Mouse (Mus musculus): Measurements from ENCODE around the gene Hepacam. TPM values are rescaled to one million over a fixed set of nuclear protein-coding genes. Genes with fewer than 3 reads are reported as not detected.

The Hepacam gene
- polyA plus RNA-seq, 1 experiment from 2014 or later: 0.05 TPM

DNA sequence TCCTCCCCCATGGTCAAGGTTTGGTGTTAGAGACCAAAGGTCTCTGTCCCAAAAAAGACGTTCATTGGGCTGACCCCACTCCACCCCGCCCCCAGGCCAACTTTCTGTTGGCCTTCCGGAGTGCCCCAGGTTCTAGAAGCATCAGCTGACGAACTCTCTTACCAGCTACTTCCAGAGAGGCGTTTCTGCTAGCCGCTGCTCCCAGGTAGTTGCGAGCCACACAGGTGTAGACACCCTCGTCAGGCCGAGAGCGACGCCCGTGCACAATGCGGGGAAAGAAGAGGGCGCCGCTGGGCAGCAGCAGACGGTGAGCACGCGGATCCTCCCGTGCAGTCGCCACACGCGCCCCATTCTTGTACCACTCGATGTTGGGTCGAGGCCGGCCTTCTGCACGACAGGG is 62.2 kb downstream of the Hepacam start:
- Histone ChIP-seq H3K27me3 (ENCODE audit: low read depth, poor library complexity, severe bottlenecking) (peaks cover 85% of the 10 kb centered on the region), H3K36me3 (no peaks in the 10 kb centered on the region), H3K9me3 (replicated peaks) (no peaks in the 10 kb centered on the region), H3K4me3 (no peak overlapping the region), H3K4me1 (peaks cover 36% of the 10 kb centered on the region), H3K27ac (replicated peaks) (no peak overlapping the region)
- DNase-seq (ENCODE audit: low spot score): no peak
- 30% methylated on average over 26 of the region's 26 CpGs for WGBS

DNA sequence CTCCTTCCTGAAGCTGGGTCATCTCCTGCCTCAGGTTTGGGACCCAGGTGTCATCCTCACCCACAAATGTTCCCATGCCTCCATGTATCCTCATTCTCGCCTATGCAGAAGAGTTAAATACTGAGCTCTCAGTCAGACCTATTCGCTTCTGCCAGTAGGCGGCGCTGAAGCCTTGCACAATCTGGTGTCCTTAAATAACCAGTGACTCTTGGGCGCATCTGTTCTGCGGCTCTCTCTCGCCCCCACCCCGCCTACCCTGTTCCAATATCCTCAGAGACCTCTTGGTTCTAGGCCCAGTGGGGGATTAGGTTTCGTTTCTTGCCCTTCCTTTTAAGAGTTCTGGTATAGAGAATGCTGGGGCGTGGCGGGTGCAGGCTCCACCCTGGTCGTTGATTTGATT is 63.4 kb downstream of the Hepacam start:
- 1% methylated on average over 12 of the region's 12 CpGs for WGBS

DNA sequence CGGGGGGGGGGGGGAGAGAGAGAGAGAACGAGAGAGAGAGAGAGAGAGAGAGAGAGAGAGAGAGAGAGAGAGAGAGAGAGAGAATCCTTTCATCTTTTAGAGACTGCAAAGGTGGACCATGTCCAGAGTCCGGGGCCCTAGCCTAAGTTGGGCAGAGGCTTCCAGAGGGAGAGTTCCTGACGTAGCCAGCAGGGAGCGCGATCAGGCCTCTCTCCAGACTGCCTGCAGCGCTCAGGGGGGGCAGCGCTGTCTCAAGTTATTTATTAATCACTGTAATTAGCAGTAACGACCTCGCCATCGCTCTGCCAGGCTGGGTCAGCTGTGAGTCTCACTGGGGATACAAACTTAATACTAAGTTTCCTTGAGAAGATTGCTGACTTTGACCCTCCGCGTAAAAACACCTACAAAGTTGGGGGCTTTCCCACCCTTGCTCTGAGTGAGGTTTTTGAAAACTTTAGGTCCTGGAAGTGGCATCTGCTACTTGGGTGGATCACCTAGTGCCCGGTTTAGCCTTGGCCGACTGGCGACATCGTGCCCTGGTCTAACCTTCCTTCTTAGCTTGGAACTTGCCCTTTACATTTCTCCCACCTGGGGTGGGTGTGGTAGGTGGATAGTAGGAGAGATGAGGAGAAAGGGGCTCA is 65.0 kb downstream of the Hepacam start:
- under 1% methylated on average over 16 of the region's 17 CpGs for WGBS
- DNase-seq (ENCODE audit: low spot score): peak; percentile 46
- peak overlapping the region; percentile 47; the same call in 1 of the 2 replicates for H3K4me3 ChIP-seq
- H3K4me1 ChIP-seq: peaks cover 52% of the 10 kb centered on the region
- peaks cover 100% of the 10 kb centered on the region for H3K27me3 ChIP-seq (ENCODE audit: low read depth, poor library complexity, severe bottlenecking)
- H3K27ac ChIP-seq (replicated peaks): no peak overlapping the region
- H3K9me3 ChIP-seq (replicated peaks): no peaks in the 10 kb centered on the region
- no peaks in the 10 kb centered on the region for H3K36me3 ChIP-seq

More for the DNA sequence above, 63.4 kb downstream of the Hepacam start:
- peak; percentile 87 for DNase-seq (ENCODE audit: low spot score)
- H3K9me3 ChIP-seq (replicated peaks): no peaks in the 10 kb centered on the region
- peaks cover 48% of the 10 kb centered on the region for H3K4me1 ChIP-seq
- H3K27me3 ChIP-seq (ENCODE audit: low read depth, poor library complexity, severe bottlenecking): peaks cover 95% of the 10 kb centered on the region
- H3K4me3 ChIP-seq: peak overlapping the region; percentile 23; the same call in 1 of the 2 replicates
- no peaks in the 10 kb centered on the region for H3K36me3 ChIP-seq
- H3K27ac ChIP-seq (replicated peaks): no peak overlapping the region

DNA sequence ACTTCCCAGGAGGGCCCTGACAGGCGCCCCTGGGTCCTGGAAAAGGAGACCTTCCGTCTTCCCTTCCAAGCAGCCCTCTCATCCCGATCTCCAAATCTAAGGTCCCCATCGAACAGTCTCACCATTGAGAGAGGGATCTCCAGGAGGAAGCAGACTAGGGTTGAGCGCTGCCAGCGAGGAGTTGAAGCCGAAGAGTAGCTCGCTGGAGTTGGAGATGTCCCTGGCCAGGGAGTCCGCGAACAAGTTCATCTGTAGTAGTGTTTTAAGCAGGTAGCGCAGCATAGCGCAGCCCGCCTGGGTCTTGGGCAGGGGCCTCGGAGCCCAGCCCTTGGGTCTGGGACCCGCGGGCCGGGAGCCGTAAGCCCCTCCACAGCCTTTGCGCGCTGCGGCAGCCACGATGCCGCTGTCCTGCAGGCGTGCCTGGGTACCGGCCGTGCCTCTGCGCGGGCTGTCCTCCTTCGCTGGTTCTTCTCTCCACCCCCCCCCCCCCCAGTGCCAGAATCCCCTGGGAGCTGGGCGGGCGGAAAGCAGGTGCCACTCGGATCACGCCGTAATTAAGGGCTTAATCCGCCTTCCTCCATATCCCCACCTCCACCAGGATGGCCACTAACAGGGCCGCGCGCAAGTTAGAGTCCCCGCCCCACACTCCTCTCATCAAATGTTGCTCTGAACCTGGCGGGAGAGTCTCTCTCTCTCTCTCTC is 65.7 kb downstream of the Hepacam start, which contains the start of gene Robo3:
Gene Robo3 (minus strand): TSS at position 527 of the 702 bp plus-strand sequence.
- peak; percentile 46 for DNase-seq (ENCODE audit: low spot score)

DNA sequence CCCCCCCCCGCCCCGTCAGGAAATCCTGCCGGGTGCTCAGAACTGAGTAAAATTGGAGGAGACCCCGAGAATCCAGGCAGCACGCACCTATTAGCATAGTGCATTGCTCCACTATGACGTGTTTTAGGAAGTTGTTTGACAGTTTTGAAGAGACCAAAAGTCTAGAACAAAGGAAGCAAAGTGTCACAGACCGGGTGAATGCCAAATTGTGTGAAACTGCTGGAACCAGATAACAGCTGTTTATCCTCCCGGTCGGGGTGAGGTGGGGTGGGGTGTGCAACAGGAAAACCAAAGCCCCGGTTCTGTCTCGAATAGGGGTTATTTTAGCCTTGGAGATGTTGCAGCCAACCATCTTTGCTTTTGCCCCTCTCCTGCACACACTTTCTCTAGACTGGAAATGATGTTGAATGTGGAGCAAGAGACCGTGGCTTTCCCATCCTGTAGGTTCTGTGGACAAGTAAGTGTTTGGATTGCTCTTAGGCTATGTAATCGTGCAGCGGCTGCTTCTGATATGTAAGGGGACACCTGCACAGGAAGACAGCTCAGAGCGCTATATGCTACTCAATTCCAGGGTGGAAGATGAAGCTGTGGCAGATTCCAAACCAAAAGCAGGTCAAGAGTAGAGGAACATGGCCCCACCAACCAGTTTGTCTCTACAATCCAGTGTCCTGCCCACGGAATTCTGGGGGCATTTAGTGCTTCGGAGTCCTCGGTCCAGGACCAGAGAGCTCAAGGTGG is 66.8 kb downstream of the Hepacam start:
- DNase-seq (ENCODE audit: low spot score): peak; percentile 23
- no peaks in the 10 kb centered on the region for H3K9me3 ChIP-seq (replicated peaks)
- 3% methylated on average over 18 of the region's 18 CpGs for WGBS
- peaks cover 100% of the 10 kb centered on the region for H3K27me3 ChIP-seq (ENCODE audit: low read depth, poor library complexity, severe bottlenecking)
- H3K4me3 ChIP-seq: peak overlapping the region; percentile 47; the same call in 1 of the 2 replicates
- no peak overlapping the region for H3K27ac ChIP-seq (replicated peaks)
- H3K4me1 ChIP-seq: peaks cover 52% of the 10 kb centered on the region
- no peaks in the 10 kb centered on the region for H3K36me3 ChIP-seq

More for the DNA sequence above, 65.7 kb downstream of the Hepacam start, which contains the start of gene Robo3:
- H3K9me3 ChIP-seq (replicated peaks): no peaks in the 10 kb centered on the region
- H3K4me1 ChIP-seq: peaks cover 52% of the 10 kb centered on the region
- no peaks in the 10 kb centered on the region for H3K36me3 ChIP-seq
- H3K4me3 ChIP-seq: peak within 1 kb of the TSS; percentile 47
- H3K27me3 ChIP-seq (ENCODE audit: low read depth, poor library complexity, severe bottlenecking): peaks cover 100% of the 10 kb centered on the region
- 2% methylated on average over 40 of the region's 40 CpGs for WGBS
- no peak within 1 kb of the TSS for H3K27ac ChIP-seq (replicated peaks)

DNA sequence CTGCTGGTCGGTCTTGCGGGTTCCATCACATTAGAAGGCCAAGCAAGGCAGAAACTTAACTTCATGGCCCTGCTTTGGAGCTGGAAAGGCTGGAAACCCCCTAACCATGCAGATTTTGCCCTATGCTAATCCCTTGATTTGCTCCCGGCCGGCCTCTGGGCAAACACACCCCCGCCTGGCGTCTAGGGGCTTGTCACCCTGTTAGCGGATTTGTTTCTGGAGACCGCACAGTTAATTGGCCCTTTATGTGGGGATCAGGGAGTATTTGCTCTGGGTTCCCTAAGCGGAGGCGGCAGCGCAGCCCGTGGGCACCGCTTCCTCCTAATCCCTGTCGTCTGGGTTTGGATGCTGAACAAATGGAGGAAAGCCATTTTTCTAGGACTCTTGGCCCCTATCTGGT is 67.8 kb downstream of the Hepacam start:
- H3K27me3 ChIP-seq (ENCODE audit: low read depth, poor library complexity, severe bottlenecking): peaks cover 98% of the 10 kb centered on the region
- H3K36me3 ChIP-seq: no peaks in the 10 kb centered on the region
- peak; percentile 56 for DNase-seq (ENCODE audit: low spot score)
- H3K4me3 ChIP-seq: 0 out of 2 replicates have a peak overlapping the region, but pooled peaks have one; percentile 4
- peaks cover 46% of the 10 kb centered on the region for H3K4me1 ChIP-seq
- no peak overlapping the region for H3K27ac ChIP-seq (replicated peaks)
- no peaks in the 10 kb centered on the region for H3K9me3 ChIP-seq (replicated peaks)
- WGBS: under 1% methylated on average over 14 of the region's 14 CpGs

DNA sequence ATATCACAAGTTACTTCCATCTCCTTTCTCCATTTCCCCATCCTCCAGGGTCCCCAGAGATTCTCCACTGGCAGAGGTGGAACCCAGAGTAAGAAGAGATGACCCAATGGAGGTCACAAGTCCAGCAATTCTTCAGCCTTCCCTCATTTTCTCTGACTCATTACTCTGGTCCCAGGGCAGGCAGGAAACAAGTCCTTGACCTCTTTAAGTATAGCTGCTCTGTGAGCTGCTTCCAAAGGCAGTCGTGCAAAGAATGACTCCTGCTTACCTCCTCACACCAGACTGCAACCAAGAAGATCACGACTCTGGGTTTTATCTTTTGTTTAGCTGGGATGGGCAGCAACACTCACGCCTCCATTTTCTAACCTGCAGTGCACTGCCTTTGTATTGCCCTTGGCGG is 68.5 kb downstream of the Hepacam start:
- peaks cover 98% of the 10 kb centered on the region for H3K27me3 ChIP-seq (ENCODE audit: low read depth, poor library complexity, severe bottlenecking)
- DNase-seq (ENCODE audit: low spot score): no peak
- WGBS: 4% methylated on average over 4 of the region's 4 CpGs

More for the DNA sequence above, 68.5 kb downstream of the Hepacam start:
- Histone ChIP-seq H3K4me1 (peaks cover 45% of the 10 kb centered on the region), H3K9me3 (replicated peaks) (no peaks in the 10 kb centered on the region), H3K27ac (replicated peaks) (no peak overlapping the region), H3K36me3 (no peaks in the 10 kb centered on the region), H3K4me3 (no peak overlapping the region)

Other genes with a start within 250 kb of the Hepacam start
- gene Pknox2, start 219.9 kb upstream of the Hepacam start, polyA plus RNA-seq (2016; fragmentation: Nextera tagmentation; extraction: Ambion mirVana): 41.5 and 45.0 TPM in 2 replicates
- gene Tmem218, start 159.1 kb upstream of the Hepacam start, polyA plus RNA-seq (2016; fragmentation: Nextera tagmentation; extraction: Ambion mirVana): 16.7 and 19.2 TPM in 2 replicates
- gene Slc37a2, start 111.6 kb upstream of the Hepacam start, polyA plus RNA-seq (2016; fragmentation: Nextera tagmentation; extraction: Ambion mirVana): 3.0 and 3.9 TPM in 2 replicates
- gene Ccdc15, start 18.9 kb upstream of the Hepacam start, polyA plus RNA-seq (2016; fragmentation: Nextera tagmentation; extraction: Ambion mirVana): 11.7 and 13.1 TPM in 2 replicates
- 5.6 and 6.0 TPM in 2 replicates for gene Robo4, start 34.5 kb downstream of the Hepacam start, polyA plus RNA-seq (2016; fragmentation: Nextera tagmentation; extraction: Ambion mirVana)
- gene Robo3, start 65.9 kb downstream of the Hepacam start, polyA plus RNA-seq (2016; fragmentation: Nextera tagmentation; extraction: Ambion mirVana): 13.1 and 36.6 TPM in 2 replicates
- 33.0 and 33.6 TPM in 2 replicates for gene Msantd2, start 122.0 kb downstream of the Hepacam start, polyA plus RNA-seq (2016; fragmentation: Nextera tagmentation; extraction: Ambion mirVana)
- 28.6 and 31.5 TPM in 2 replicates for gene Esam, start 160.7 kb downstream of the Hepacam start, polyA plus RNA-seq (2016; fragmentation: Nextera tagmentation; extraction: Ambion mirVana)
- 0.39 and 0.66 TPM in 2 replicates for gene Vsig2, start 171.9 kb downstream of the Hepacam start, polyA plus RNA-seq (2016; fragmentation: Nextera tagmentation; extraction: Ambion mirVana)
- gene Nrgn, start 185.6 kb downstream of the Hepacam start, polyA plus RNA-seq (2016; fragmentation: Nextera tagmentation; extraction: Ambion mirVana): 1.1 and 1.3 TPM in 2 replicates
- 6.5 and 7.0 TPM in 2 replicates for gene Siae, start 188.3 kb downstream of the Hepacam start, polyA plus RNA-seq (2016; fragmentation: Nextera tagmentation; extraction: Ambion mirVana)
- 13.5 and 13.9 TPM in 2 replicates for gene Spa17, start 246.4 kb downstream of the Hepacam start, polyA plus RNA-seq (2016; fragmentation: Nextera tagmentation; extraction: Ambion mirVana)

All from midbrain, embryonic 10.5 days (tissue).